In genomic region chr9:70848135-70848770, GRCm38 (mm10) we compare ENCODE assay signal across 8 mouse cellular contexts.
A peak's percentile ranks its signal among the peaks of the same experiment; 100 is the strongest.
DNase-seq lines count a peak whose midpoint lies in the region; ATAC-seq and TF ChIP-seq lines count a peak whose summit lies in the region.

No protein-coding gene starts in this region.

- peak; percentile 74 to 84 for TF ChIP-seq EP300 in MEL (IDR thresholded peaks at IDR 0.05; ENCODE audit: low read depth in 1 of 2, low read length in 2 of 2)

- peaks cover 0 to 13% of the 10 kb centered on the region in 2 experiments; a peak in 2 of 4 replicates for H3K36me3 ChIP-seq in MEL (ENCODE audit: control insufficient read depth in 1 of 2, insufficient read depth in 2 of 2, low read length in 2 of 2)

- peak overlapping the region; percentile 44 for H3K4me3 ChIP-seq in gastrocnemius, adult 2 months
- peak overlapping the region; percentile 15 to 37; a peak in 3 of 4 replicates for H3K4me3 ChIP-seq in MEL (ENCODE audit: control insufficient read depth in 1 of 2, insufficient read depth in 1 of 2, low read depth in 2 of 2, low read length in 2 of 2)

- no peaks in the 10 kb centered on the region for H3K79me2 ChIP-seq in MEL (ENCODE audit: control insufficient read depth, insufficient read depth, low read length, poor library complexity)

- no peak overlapping the region; the same call in 1 of the 2 replicates for H3K9ac ChIP-seq in MEL (ENCODE audit: control insufficient read depth, low read depth, low read length, poor library complexity, severe bottlenecking)

- TF ChIP-seq POLR2A in MEL (IDR thresholded peaks at IDR 0.05; ENCODE audit: control insufficient read depth in 1 of 2, insufficient read depth in 1 of 2, low read depth in 1 of 2, low read length in 2 of 2, poor library complexity in 1 of 2) = no peak

- H3K4me1 ChIP-seq in MEL (ENCODE audit: control insufficient read depth in 1 of 2, insufficient read depth in 2 of 2, low read length in 2 of 2) = peaks cover 6 to 20% of the 10 kb centered on the region in 2 experiments

- H3K9me3 ChIP-seq in MEL (replicated peaks; ENCODE audit: insufficient read depth, low read length) = no peaks in the 10 kb centered on the region

- ATAC-seq in megakaryocyte, adult 5-6 weeks (ENCODE audit: poor library complexity, severe bottlenecking) = peak; percentile 71

- no peaks in the 10 kb centered on the region for H3K27me3 ChIP-seq in MEL (ENCODE audit: control insufficient read depth in 1 of 2, insufficient read depth in 2 of 2, low read length in 2 of 2)

- TF ChIP-seq CTCF in gastrocnemius, adult 2 months (IDR thresholded peaks at IDR 0.05) = no peak
- no peak for TF ChIP-seq CTCF in MEL (IDR thresholded peaks at IDR 0.05 in 2 of 3, conservative IDR thresholded peaks at IDR 0.05 in 1 of 3; ENCODE audit: control insufficient read depth in 1 of 3, insufficient read depth in 1 of 3, low read depth in 2 of 3, low read length in 3 of 3, poor library complexity in 1 of 3, severe bottlenecking in 1 of 3)

- no peak for DNase-seq in gastrocnemius, adult 2 months
- DNase-seq in gastrocnemius, postnatal 36 days = no peak
- peak; percentile 89 for DNase-seq in MEL (ENCODE audit: low read depth, low spot score)
- peak; percentile 40 to 62 for DNase-seq in frontal cortex, postnatal 36 days (ENCODE audit: low spot score in 2 of 2)
- DNase-seq in left cerebral cortex, postnatal 14 days (ENCODE audit: low spot score in 2 of 2) = peak; percentile 50 to 84
- no peak for DNase-seq in cerebellum, adult 18-20 months
- no peak for DNase-seq in thymus, postnatal 36 days

- H3K27ac ChIP-seq in gastrocnemius, adult 2 months = peak overlapping the region; percentile 72
- peak overlapping the region; percentile 84 for H3K27ac ChIP-seq in MEL (ENCODE audit: control insufficient read depth, low read depth, low read length)

- intact Hi-C loops in gastrocnemius, adult 2 months (cut with DNase I) = no loop called here
- intact Hi-C loops in gastrocnemius, postnatal 36 days (cut with DNase I) = no loop called here
- intact Hi-C loops in left cerebral cortex, postnatal 14 days (cut with DNase I) = no loop called here

- no peak for TF ChIP-seq RAD21 in MEL (IDR thresholded peaks at IDR 0.05; ENCODE audit: low read depth, low read length)

TF ChIP-seq in MEL, 35 proteins besides CTCF, POLR2A, EP300 and RAD21:
- TF ChIP-seq TAL1 (IDR thresholded peaks at IDR 0.05; ENCODE audit: low read length) = peak; percentile 21; the same call in 1 of the 2 replicates
- TF ChIP-seq NELFE (IDR thresholded peaks at IDR 0.05; ENCODE audit: low read depth, low read length) = no peak
- TF ChIP-seq UBTF (IDR thresholded peaks at IDR 0.05; ENCODE audit: borderline replicate concordance, insufficient read depth, low read depth, low read length) = no peak
- TF ChIP-seq MXI1 (IDR thresholded peaks at IDR 0.05; ENCODE audit: low read depth, low read length) = no peak
- no peak for TF ChIP-seq GABPA (IDR thresholded peaks at IDR 0.05; ENCODE audit: low read depth, low read length)
- TF ChIP-seq MEF2A (IDR thresholded peaks at IDR 0.05; ENCODE audit: extremely low read depth, insufficient replicate concordance, low read depth, low read length, poor library complexity, severe bottlenecking) = no peak
- no peak for TF ChIP-seq NRF1 (IDR thresholded peaks at IDR 0.05; ENCODE audit: insufficient read depth, low read depth, low read length, poor library complexity, severe bottlenecking)
- TF ChIP-seq ZKSCAN1 (IDR thresholded peaks at IDR 0.05; ENCODE audit: low read depth, low read length) = no peak
- TF ChIP-seq ZC3H11A (IDR thresholded peaks at IDR 0.05; ENCODE audit: low read depth, low read length) = no peak
- 0 out of 2 replicates have a peak, but pooled peaks have one; percentile 11 for TF ChIP-seq ZNF384 (IDR thresholded peaks at IDR 0.05; ENCODE audit: low read depth, low read length)
- TF ChIP-seq JUND (IDR thresholded peaks at IDR 0.05; ENCODE audit: low read depth, low read length) = no peak
- no peak for TF ChIP-seq BHLHE40 (IDR thresholded peaks at IDR 0.05; ENCODE audit: borderline replicate concordance, low read depth, low read length)
- TF ChIP-seq ZMIZ1 (IDR thresholded peaks at IDR 0.05; ENCODE audit: low read depth, low read length) = no peak
- TF ChIP-seq RCOR1 (IDR thresholded peaks at IDR 0.05; ENCODE audit: low read depth, low read length) = peak; percentile 87
- peak; percentile 28 for TF ChIP-seq SIN3A (IDR thresholded peaks at IDR 0.05; ENCODE audit: low read length)
- peak; percentile 34; the same call in 1 of the 2 replicates for TF ChIP-seq HCFC1 (IDR thresholded peaks at IDR 0.05; ENCODE audit: low read depth, low read length)
- TF ChIP-seq CHD2 (IDR thresholded peaks at IDR 0.05; ENCODE audit: low read length) = no peak
- no peak for TF ChIP-seq SMC3 (IDR thresholded peaks at IDR 0.05; ENCODE audit: low read depth, low read length)
- peak; percentile 48; the same call in 1 of the 2 replicates for TF ChIP-seq GATA1 (IDR thresholded peaks at IDR 0.05; ENCODE audit: low read depth, low read length)
- TF ChIP-seq MAFK (IDR thresholded peaks at IDR 0.05; ENCODE audit: borderline replicate concordance, low read depth, low read length) = no peak
- TF ChIP-seq POLR2AphosphoS2 (IDR thresholded peaks at IDR 0.05; ENCODE audit: low read length) = no peak
- TF ChIP-seq POLR2AphosphoS5 (IDR thresholded peaks at IDR 0.05; ENCODE audit: borderline replicate concordance, low read depth, low read length) = no peak
- TF ChIP-seq TCF12 (IDR thresholded peaks at IDR 0.05; ENCODE audit: low read depth, low read length) = peak; percentile 56; the same call in 1 of the 2 replicates
- TF ChIP-seq TBP (IDR thresholded peaks at IDR 0.05; ENCODE audit: low read depth, low read length) = peak; percentile 59
- 0 out of 2 replicates have a peak, but pooled peaks have one; percentile 43 for TF ChIP-seq MAZ (IDR thresholded peaks at IDR 0.05; ENCODE audit: low read depth, low read length)
- no peak for TF ChIP-seq ELF1 (IDR thresholded peaks at IDR 0.05; ENCODE audit: low read depth, low read length)
- 0 out of 2 replicates have a peak, but pooled peaks have one; percentile 23 for TF ChIP-seq MYC (IDR thresholded peaks at IDR 0.05; ENCODE audit: low read depth, low read length)
- no peak for TF ChIP-seq CHD1 (IDR thresholded peaks at IDR 0.05; ENCODE audit: low read depth, low read length)
- TF ChIP-seq MYB (IDR thresholded peaks at IDR 0.05; ENCODE audit: low read depth, low read length) = peak; percentile 66
- no peak for TF ChIP-seq E2F4 (IDR thresholded peaks at IDR 0.05; ENCODE audit: borderline replicate concordance, low read depth, low read length)
- TF ChIP-seq USF2 (IDR thresholded peaks at IDR 0.05; ENCODE audit: borderline replicate concordance in 1 of 2, insufficient read depth in 1 of 2, low read depth in 1 of 2, low read length in 2 of 2) = no peak
- no peak for TF ChIP-seq MAX (IDR thresholded peaks at IDR 0.05; ENCODE audit: low read length)
- TF ChIP-seq USF1 (IDR thresholded peaks at IDR 0.05; ENCODE audit: low read depth, low read length) = no peak
- TF ChIP-seq ETS1 (IDR thresholded peaks at IDR 0.05; ENCODE audit: low read depth, low read length) = peak; percentile 68
- TF ChIP-seq KAT2A (conservative IDR thresholded peaks at IDR 0.05; ENCODE audit: low read depth, low read length) = no peak

Comparison
In these comparisons a context has a peak if more than half of its experiments do, and no peak if none do; other contexts are left out.
1. DNase-seq: peak in MEL (single experiment), frontal cortex, postnatal 36 days (2 of 2) and left cerebral cortex, postnatal 14 days (2 of 2); none in gastrocnemius, adult 2 months (single experiment), gastrocnemius, postnatal 36 days (0 of 2), cerebellum, adult 18-20 months (0 of 2) and thymus, postnatal 36 days (0 of 2).